ENCODE assay signal across 10 mouse cellular contexts in the genomic region with DNA sequence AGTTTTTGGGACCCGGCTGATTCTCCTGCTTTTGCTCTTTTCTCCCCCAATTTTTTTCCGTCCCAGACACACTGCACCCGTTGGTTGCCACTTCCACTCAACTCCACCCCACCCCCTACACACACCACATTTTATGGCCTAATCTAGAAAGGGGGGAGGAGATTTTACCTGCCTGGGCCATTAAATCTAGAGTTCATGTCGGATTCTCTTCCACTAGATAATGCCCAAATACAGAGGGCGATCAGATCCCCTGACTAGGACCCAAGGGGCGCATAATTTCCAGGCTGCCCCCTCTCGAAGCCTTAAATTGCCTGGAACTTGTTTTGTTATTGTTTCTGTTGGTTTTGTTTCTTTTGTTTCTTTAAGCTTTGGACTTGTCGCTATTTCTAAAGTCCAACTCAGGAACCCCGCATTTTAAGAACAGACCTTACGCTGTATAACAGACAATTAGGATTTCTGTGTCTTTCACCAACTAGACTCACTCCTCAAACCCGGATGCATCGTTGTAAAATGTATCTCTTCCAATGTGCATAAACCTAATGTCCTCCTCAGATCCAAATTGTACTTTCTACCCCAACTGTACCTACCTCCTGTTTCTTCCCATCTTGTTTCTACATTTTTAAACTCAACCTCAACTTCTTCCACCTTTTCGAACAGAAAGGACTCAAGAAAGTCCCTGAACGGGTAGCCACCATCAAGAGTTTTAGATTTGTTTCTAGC. TPM values are rescaled to one million over a fixed set of nuclear protein-coding genes. Genes with fewer than 3 reads are reported as not detected.
DNase-seq lines count a peak whose midpoint lies in the region; ATAC-seq lines count a peak whose summit lies in the region.
"Had no signal": no experiment of that assay in that cellular context is flagged by ENCODE, and none has a peak within 500 bp of the region (broad histone marks: within the 10 kb centered on the region; RNA-seq: fewer than 3 reads in every experiment).

No protein-coding gene starts in this region.

- DNase-seq in cerebellum, adult 18-20 months: peak; percentile 33 to 48
- DNase-seq in cerebellum, postnatal 4 days (ENCODE audit: low spot score in 2 of 2): no peak
- DNase-seq in embryo, embryonic 9.5 days (ENCODE audit: extremely low spot score): peak; percentile 46
- peak; percentile 49 for DNase-seq in neural tube, embryonic 10.5 days (ENCODE audit: extremely low spot score, low spot score)
- no peak for DNase-seq in thymus, postnatal 10 days (ENCODE audit: low spot score in 2 of 2)
- DNase-seq in layer of hippocampus, adult 11-12 months (ENCODE audit: low spot score): no peak
- no peak for DNase-seq in adrenal gland, adult (ENCODE audit: inconsistent age in 2 of 2, low spot score in 1 of 2)
- DNase-seq: gastrocnemius, postnatal 10 days had no signal

- H3K27me3 ChIP-seq in hindbrain, embryonic 12.5 days: peaks cover 50% of the 10 kb centered on the region

- peak overlapping the region; percentile 46 for H3K4me2 ChIP-seq in hindbrain, embryonic 12.5 days (replicated peaks)

- peak overlapping the region; percentile 65 for H3K4me3 ChIP-seq in hindbrain, embryonic 12.5 days

- peak overlapping the region; percentile 76 for H3K9ac ChIP-seq in hindbrain, embryonic 12.5 days
- H3K9ac ChIP-seq: intestine, embryonic 15.5 days had no signal

- H3K4me1 ChIP-seq in hindbrain, embryonic 12.5 days: no peaks in the 10 kb centered on the region

- 1% methylated on average over 14 of the region's 14 CpGs for WGBS in hindbrain, embryonic 12.5 days

- H3K36me3 ChIP-seq in hindbrain, embryonic 12.5 days: no peaks in the 10 kb centered on the region
- H3K36me3 ChIP-seq: intestine, embryonic 15.5 days had no signal

- H3K9me3 ChIP-seq in hindbrain, embryonic 12.5 days (replicated peaks): no peaks in the 10 kb centered on the region
- H3K9me3 ChIP-seq: intestine, embryonic 15.5 days had no signal

- ATAC-seq in hindbrain, embryonic 12.5 days (ENCODE audit: low FRiP score): no peak

- H3K27ac ChIP-seq in hindbrain, embryonic 12.5 days: peak overlapping the region; percentile 96
- H3K27ac ChIP-seq: intestine, embryonic 15.5 days had no signal

RNA-seq across cellular contexts. Expression of a gene that starts 1.0 kb away (rescaled TPM):
- 54.0 and 55.0 TPM in 2 replicates for polyA plus RNA-seq in hindbrain, embryonic 12.5 days (2016; fragmentation: Nextera tagmentation; extraction: Ambion mirVana)
- polyA plus RNA-seq: intestine, embryonic 15.5 days had no signal

RNA-seq across cellular contexts. Expression of a gene that starts 2.4 kb away (rescaled TPM):
- 17.0 and 17.9 TPM in 2 replicates for polyA plus RNA-seq in hindbrain, embryonic 12.5 days (2016; fragmentation: Nextera tagmentation; extraction: Ambion mirVana)
- polyA plus RNA-seq: intestine, embryonic 15.5 days had no signal

Comparison
In these comparisons a context has a peak if more than half of its experiments do, and no peak if none do; other contexts are left out.
1. DNase-seq: peak in cerebellum, adult 18-20 months (2 of 2), embryo, embryonic 9.5 days (single experiment) and neural tube, embryonic 10.5 days (single experiment); none in cerebellum, postnatal 4 days (0 of 2), thymus, postnatal 10 days (0 of 2), layer of hippocampus, adult 11-12 months (single experiment) and adrenal gland, adult (0 of 2).